Mouse (Mus musculus) erythroblast, embryonic 14.5 days (primary cell): ENCODE measurements around the gene 1110051M20Rik.

ENCODE experiments used
- GATA1 ChIP-seq: IDR thresholded peaks from 2 replicates; pipeline ENCODE4 v1.6.1; 2012; ENCODE audit warnings: low read length, inconsistent platforms, mixed read lengths
- TAL1 ChIP-seq: IDR thresholded peaks from 3 replicates; pipeline ENCODE4 v1.6.1; 2012; ENCODE audit warnings: low read length, inconsistent platforms, mixed read lengths

DNA sequence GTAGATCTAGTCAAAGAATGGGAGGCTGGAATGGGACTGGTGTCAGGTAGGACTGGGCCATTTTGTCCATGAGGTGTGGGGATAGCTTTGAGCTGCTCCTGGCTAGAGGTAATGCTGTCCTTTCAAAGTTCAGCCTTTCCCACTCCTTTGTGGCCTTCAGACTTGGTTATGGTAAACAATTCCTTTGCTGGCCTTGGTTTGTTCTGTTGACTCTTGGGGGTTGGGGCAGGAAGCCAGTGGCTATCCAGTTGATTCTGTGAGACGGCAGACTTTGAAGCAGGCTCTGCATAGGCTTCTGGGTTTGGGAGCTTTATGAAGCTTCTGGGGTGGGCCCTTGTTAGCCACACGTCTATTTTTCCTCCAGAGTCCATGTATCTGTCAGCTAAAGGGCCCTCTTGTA lies 175.8 kb downstream of the 1110051M20Rik start:
- no peak for TF ChIP-seq TAL1
- TF ChIP-seq GATA1, result no peak
